Mouse (Mus musculus): ENCODE measurements around the gene Cilp2. TPM values are rescaled to one million over a fixed set of nuclear protein-coding genes. Genes with fewer than 3 reads are reported as not detected.

Cilp2 gene
- total and polyA plus RNA-seq, 3 experiments = 1.5 to 16.8 (median 1.9) TPM

DNA sequence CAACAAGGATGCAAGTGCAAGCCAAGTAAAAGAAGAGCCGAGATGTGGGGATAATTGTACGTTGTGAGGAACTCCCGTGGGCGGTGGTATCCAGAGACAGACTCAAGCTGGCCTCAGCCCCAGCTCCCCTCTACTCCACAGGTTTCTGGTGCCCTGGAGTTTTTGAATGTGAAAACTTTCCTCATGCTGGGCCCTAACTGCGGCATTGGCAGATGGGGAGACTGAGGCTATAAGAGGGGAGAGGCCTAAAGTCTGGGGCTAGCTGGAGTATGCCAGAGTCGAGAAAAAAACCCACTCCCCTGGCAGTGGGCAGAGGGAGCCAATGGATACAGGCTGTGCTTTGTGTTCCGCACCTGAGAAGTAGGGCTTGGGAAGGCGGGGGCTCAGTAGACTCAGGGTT is 16.6 kb upstream of the Cilp2 start:
- Histone ChIP-seq H3K79me2 (replicated peaks; ENCODE audit: control insufficient read depth, insufficient read depth, low read length) (no peaks in the 10 kb centered on the region; the same call in 1 of the 2 replicates), H3K27ac (no peak overlapping the region), H3K27me3 (ENCODE audit: control insufficient read depth, insufficient read depth, low read length) (no peaks in the 10 kb centered on the region), H3K9ac (ENCODE audit: low read depth, low read length) (no peak overlapping the region), H3K4me3 (no peak overlapping the region), H3K36me3 (ENCODE audit: control insufficient read depth, insufficient read depth, low read length) (no peaks in the 10 kb centered on the region), H3K4me1 (ENCODE audit: control insufficient read depth, insufficient read depth, low read length) (peaks cover 3% of the 10 kb centered on the region)
- 79% methylated on average over 8 of the region's 8 CpGs for WGBS
- no peak for TF ChIP-seq EP300 (IDR thresholded peaks at IDR 0.05; ENCODE audit: insufficient read depth, low read depth, low read length)
- no peak for TF ChIP-seq POLR2A (IDR thresholded peaks at IDR 0.05; ENCODE audit: insufficient read depth, low read depth, low read length)
- no peak for TF ChIP-seq CTCF (IDR thresholded peaks at IDR 0.05)
- intact Hi-C loops (cut with DNase I) = loop anchor here (5.0 kb wide), 3 partner anchors 93 to 308 kb away; partner anchors contain the start of genes Gatad2a and Slc25a42
- no peak for DNase-seq

GRCm38 (mm10) chr8:69903063-69903542 is 15.6 kb upstream of the Cilp2 start:
- peak overlapping the region; percentile 77 for H3K4me3 ChIP-seq
- peak overlapping the region; percentile 70 for H3K9ac ChIP-seq (ENCODE audit: low read depth, low read length)
- TF ChIP-seq CTCF (IDR thresholded peaks at IDR 0.05) (0 out of 2 replicates have a peak, but pooled peaks have one; percentile 1), EP300 (IDR thresholded peaks at IDR 0.05; ENCODE audit: insufficient read depth, low read depth, low read length) (peak; percentile 76; the same call in 1 of the 2 replicates), POLR2A (IDR thresholded peaks at IDR 0.05; ENCODE audit: insufficient read depth, low read depth, low read length) (no peak)
- peak; percentile 98 to 99 for DNase-seq
- peaks cover 6% of the 10 kb centered on the region for H3K4me1 ChIP-seq (ENCODE audit: control insufficient read depth, insufficient read depth, low read length)
- H3K27me3 ChIP-seq (ENCODE audit: control insufficient read depth, insufficient read depth, low read length) = no peaks in the 10 kb centered on the region
- peak overlapping the region; percentile 98 for H3K27ac ChIP-seq
- H3K79me2 ChIP-seq (replicated peaks; ENCODE audit: control insufficient read depth, insufficient read depth, low read length) = no peaks in the 10 kb centered on the region; the same call in 1 of the 2 replicates
- under 1% methylated on average over 45 of the region's 45 CpGs for WGBS
- no peaks in the 10 kb centered on the region for H3K36me3 ChIP-seq (ENCODE audit: control insufficient read depth, insufficient read depth, low read length)
- intact Hi-C loops (cut with DNase I) = loop anchor here (5.0 kb wide), 3 partner anchors 94 to 309 kb away; partner anchors contain the start of genes Gatad2a and Slc25a42

- Histone ChIP-seq H3K36me3 (ENCODE audit: control insufficient read depth, insufficient read depth, low read length) (no peaks in the 10 kb centered on the region), H3K79me2 (replicated peaks; ENCODE audit: control insufficient read depth, insufficient read depth, low read length) (no peaks in the 10 kb centered on the region; the same call in 1 of the 2 replicates), H3K27me3 (ENCODE audit: control insufficient read depth, insufficient read depth, low read length) (no peaks in the 10 kb centered on the region), H3K9ac (ENCODE audit: low read depth, low read length) (peak within 1 kb of the TSS; percentile 86), H3K4me1 (ENCODE audit: control insufficient read depth, insufficient read depth, low read length) (peaks cover 6% of the 10 kb centered on the region), H3K27ac (peak within 1 kb of the TSS; percentile 98), H3K4me3 (peak within 1 kb of the TSS; percentile 77)
- TF ChIP-seq CTCF (IDR thresholded peaks at IDR 0.05) = no peak
- TF ChIP-seq EP300 (IDR thresholded peaks at IDR 0.05; ENCODE audit: insufficient read depth, low read depth, low read length) = no peak
- no peak for TF ChIP-seq POLR2A (IDR thresholded peaks at IDR 0.05; ENCODE audit: insufficient read depth, low read depth, low read length)
- DNase-seq = peak; percentile 56 to 66
- intact Hi-C loops (cut with DNase I) = loop anchor here (5.0 kb wide), 3 partner anchors 95 to 310 kb away; partner anchors contain the start of genes Gatad2a and Slc25a42
- 5% methylated on average over 89 of the region's 89 CpGs for WGBS
Measured at GRCm38 (mm10) chr8:69902163-69903062, 14.9 kb upstream of the Cilp2 start, which contains the start of the genes Tssk6, Ndufa13 and Yjefn3. Gene Tssk6, plus strand, starts transcription at chr8:69902184. Gene Ndufa13, minus strand, starts transcription at chr8:69902558. Gene Yjefn3, minus strand, starts transcription at chr8:69902712.

GRCm38 (mm10) chr8:69901484-69902162 is 14.1 kb upstream of the Cilp2 start:
- 2% methylated on average over 41 of the region's 41 CpGs for WGBS
- H3K4me1 ChIP-seq (ENCODE audit: control insufficient read depth, insufficient read depth, low read length) = peaks cover 8% of the 10 kb centered on the region

DNA sequence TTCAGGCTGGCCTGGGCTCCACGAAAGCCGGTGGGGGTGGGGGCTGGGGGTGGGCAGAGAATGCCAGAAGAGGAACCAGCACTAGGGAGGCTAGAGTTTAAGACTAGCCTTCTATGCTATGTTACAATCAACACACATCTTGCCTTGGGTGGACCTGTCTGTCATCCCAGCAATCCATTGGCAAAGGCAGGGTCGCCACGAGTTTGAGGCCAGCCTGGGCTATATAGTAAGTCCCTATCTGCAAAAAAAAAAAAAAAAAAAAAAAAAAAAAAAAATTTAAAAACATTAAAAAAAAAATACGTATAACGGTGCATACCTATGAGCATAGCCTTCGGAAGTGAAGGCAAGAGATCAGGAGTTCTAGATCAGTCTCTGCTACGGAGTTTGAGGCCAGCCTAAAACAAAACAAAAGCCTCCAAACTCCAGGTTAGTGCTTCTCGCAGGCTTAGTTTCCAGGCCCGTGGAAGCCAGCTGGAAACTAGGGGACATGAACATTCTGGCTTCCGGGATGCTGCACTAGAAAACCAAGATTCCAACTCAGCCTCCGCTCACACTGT is 13.5 kb upstream of the Cilp2 start:
- H3K9ac ChIP-seq (ENCODE audit: low read depth, low read length) = peak overlapping the region; percentile 86
- no peaks in the 10 kb centered on the region for H3K36me3 ChIP-seq (ENCODE audit: control insufficient read depth, insufficient read depth, low read length)
- DNase-seq = no peak
- peaks cover 2% of the 10 kb centered on the region; the same call in 1 of the 2 replicates for H3K79me2 ChIP-seq (replicated peaks; ENCODE audit: control insufficient read depth, insufficient read depth, low read length)
- peak overlapping the region; percentile 77 for H3K4me3 ChIP-seq
- peaks cover 9% of the 10 kb centered on the region for H3K4me1 ChIP-seq (ENCODE audit: control insufficient read depth, insufficient read depth, low read length)
- no peak for TF ChIP-seq CTCF (IDR thresholded peaks at IDR 0.05)
- TF ChIP-seq EP300 (IDR thresholded peaks at IDR 0.05; ENCODE audit: insufficient read depth, low read depth, low read length) = no peak
- no peak for TF ChIP-seq POLR2A (IDR thresholded peaks at IDR 0.05; ENCODE audit: insufficient read depth, low read depth, low read length)
- 7% methylated on average over 12 of the region's 12 CpGs for WGBS
- no peaks in the 10 kb centered on the region for H3K27me3 ChIP-seq (ENCODE audit: control insufficient read depth, insufficient read depth, low read length)
- intact Hi-C loops (cut with DNase I) = loop anchor here (5.0 kb wide), 3 partner anchors 96 to 311 kb away; partner anchors contain the start of genes Gatad2a and Slc25a42
- H3K27ac ChIP-seq = peak overlapping the region; percentile 98

More at GRCm38 (mm10) chr8:69901484-69902162, 14.1 kb upstream of the Cilp2 start:
- H3K4me3 ChIP-seq = peak overlapping the region; percentile 77
- H3K79me2 ChIP-seq (replicated peaks; ENCODE audit: control insufficient read depth, insufficient read depth, low read length) = peaks cover 2% of the 10 kb centered on the region; the same call in 1 of the 2 replicates
- no peaks in the 10 kb centered on the region for H3K27me3 ChIP-seq (ENCODE audit: control insufficient read depth, insufficient read depth, low read length)
- peak; percentile 97 to 99 for DNase-seq
- intact Hi-C loops (cut with DNase I) = loop anchor here (5.0 kb wide), 3 partner anchors 96 to 311 kb away; partner anchors contain the start of genes Gatad2a and Slc25a42
- TF ChIP-seq CTCF (IDR thresholded peaks at IDR 0.05) = peak; percentile 90; the same call in 1 of the 2 replicates
- TF ChIP-seq POLR2A (IDR thresholded peaks at IDR 0.05; ENCODE audit: insufficient read depth, low read depth, low read length) = peak; percentile 96
- peak; percentile 97 for TF ChIP-seq EP300 (IDR thresholded peaks at IDR 0.05; ENCODE audit: insufficient read depth, low read depth, low read length)
- no peaks in the 10 kb centered on the region for H3K36me3 ChIP-seq (ENCODE audit: control insufficient read depth, insufficient read depth, low read length)
- peak overlapping the region; percentile 98 for H3K27ac ChIP-seq
- peak overlapping the region; percentile 86 for H3K9ac ChIP-seq (ENCODE audit: low read depth, low read length)
